Mouse (Mus musculus) brain, embryonic 14.5 days (tissue): ENCODE measurements around the gene Osbpl10. TPM values are rescaled to one million over a fixed set of nuclear protein-coding genes. Genes with fewer than 3 reads are reported as not detected.

Experiments used
- DNase-seq: peaks from one replicate; pipeline ENCODE4 v3.0.0-alpha.2; 2011; ENCODE audit warnings: low read depth
- CTCF ChIP-seq: fragments of 200-500 bp; IDR thresholded peaks from 2 replicates; pipeline ENCODE4 v1.5.1; 2012; ENCODE audit warnings: inconsistent platforms, mild to moderate bottlenecking, moderate library complexity, borderline replicate concordance; ENCODE audit not compliant: insufficient read depth, insufficient read length; ENCODE audit errors: extremely low read depth
- POLR2A ChIP-seq: fragments of 200-500 bp; IDR thresholded peaks from 2 replicates; pipeline ENCODE4 v1.6.1; 2012; ENCODE audit warnings: mild to moderate bottlenecking, inconsistent platforms, borderline replicate concordance; ENCODE audit not compliant: poor library complexity, insufficient read depth, insufficient read length, severe bottlenecking; ENCODE audit errors: extremely low read depth
- polyA plus RNA-seq: library from polyadenylated mRNA; depleted of rRNA; stranded (reverse); fragments of >200 nt; gene quantifications from 2 replicates; pipeline ENCODE4 v1.2.3, GENCODE M21; 2012

Osbpl10 gene
- polyA plus RNA-seq, 1 experiment, result 7.3 TPM

DNA sequence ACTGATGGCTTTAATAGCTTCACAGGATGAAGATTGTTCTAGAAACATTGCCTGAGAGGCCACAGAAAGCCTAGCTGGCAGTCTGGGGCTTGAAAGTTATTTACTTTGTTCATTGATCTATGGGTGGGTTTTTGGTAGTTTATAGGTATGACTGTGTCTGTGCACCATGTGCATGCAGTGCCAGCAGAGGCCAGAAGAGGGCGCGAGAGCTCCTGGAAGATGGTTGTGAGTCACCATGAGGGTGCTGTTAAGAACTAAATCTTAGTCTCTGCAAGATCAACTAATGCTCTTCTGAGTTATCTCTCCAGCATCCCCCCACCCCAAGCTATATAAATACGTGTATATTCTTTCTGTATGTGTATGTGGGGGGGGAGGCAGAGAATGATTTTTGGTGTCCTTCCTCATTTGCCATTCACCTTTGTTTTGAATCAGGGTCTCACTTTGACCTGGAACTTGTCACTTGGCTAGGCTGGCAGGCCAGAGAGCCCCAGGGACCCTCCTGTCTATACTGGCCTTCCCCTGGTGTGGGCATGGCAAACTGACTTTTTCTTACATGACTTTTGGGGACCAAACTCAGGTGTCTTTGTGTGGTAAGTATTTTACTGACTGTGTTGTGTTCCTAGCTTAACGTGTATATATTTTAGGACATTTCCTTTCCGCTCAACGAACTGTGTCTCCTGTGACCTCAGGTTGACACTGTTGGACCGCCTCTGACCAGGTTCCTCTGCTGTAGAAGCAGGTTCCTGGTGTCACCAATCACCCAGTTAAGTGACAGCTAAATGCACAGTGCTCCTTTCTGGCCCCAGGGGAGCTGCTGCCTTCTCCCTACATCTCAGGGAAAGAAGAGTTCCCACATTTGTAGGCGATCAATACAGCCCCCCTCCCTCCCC lies 65.8 kb downstream of the Osbpl10 start:
- no peak for TF ChIP-seq POLR2A
- peak; percentile 36; the same call in 1 of the 2 replicates for TF ChIP-seq CTCF
- no peak for DNase-seq

DNA sequence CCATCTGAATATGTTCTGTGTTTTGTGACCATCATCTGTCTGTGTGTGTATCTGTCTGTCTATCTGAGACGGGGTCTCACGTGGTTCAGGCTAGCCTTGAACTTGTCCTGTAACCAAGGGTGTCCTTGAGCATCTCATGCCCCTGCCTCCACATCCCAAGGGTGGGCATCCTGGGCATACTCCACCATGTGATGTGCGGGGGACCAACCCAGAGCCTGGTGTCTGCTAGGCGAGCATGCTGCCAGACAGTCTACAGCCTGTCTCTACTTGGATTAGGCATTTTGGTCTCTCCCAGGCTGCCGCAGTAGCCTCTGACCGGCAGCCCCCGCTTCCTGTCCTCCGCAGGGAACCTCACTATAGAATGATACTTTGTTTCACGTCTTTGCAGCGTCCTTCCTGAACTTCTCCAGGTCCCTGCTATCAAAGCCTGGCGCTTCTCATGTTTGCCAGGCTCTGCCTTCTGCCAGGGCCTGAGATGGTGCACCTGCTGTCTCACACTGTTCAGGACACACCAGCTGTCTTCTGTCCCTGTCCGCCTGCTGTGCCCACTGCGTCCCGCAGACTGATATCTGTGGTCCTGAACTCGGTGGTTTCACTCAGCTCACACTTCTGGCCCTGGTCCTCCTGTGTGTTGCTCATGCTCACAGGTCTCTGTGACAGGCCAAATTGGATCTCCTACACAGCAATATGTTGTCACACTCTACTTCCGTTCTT lies 66.9 kb downstream of the Osbpl10 start:
- DNase-seq, result peak; percentile 46
- TF ChIP-seq CTCF, result no peak
- TF ChIP-seq POLR2A, result no peak

DNA sequence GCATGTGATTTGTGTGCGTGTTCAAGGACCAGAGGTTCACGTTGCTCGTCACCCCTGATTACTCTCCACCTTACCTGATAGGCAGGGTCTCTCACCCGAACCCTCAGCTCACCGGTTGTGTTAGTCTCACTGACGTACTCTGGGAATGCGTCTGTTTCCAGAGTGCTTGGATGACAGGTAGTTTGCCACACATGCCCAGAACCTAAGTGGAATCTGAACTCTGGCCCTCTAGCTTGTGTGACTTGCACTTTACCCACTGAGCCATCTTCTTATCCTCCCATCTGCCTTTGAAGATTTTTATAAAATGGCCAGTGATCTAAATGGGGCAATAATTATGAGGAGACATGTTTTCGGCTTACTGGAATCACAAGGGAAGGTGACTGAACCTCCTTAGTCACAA lies 68.3 kb downstream of the Osbpl10 start:
- TF ChIP-seq POLR2A, result no peak
- no peak for TF ChIP-seq CTCF
- DNase-seq, result no peak

DNA sequence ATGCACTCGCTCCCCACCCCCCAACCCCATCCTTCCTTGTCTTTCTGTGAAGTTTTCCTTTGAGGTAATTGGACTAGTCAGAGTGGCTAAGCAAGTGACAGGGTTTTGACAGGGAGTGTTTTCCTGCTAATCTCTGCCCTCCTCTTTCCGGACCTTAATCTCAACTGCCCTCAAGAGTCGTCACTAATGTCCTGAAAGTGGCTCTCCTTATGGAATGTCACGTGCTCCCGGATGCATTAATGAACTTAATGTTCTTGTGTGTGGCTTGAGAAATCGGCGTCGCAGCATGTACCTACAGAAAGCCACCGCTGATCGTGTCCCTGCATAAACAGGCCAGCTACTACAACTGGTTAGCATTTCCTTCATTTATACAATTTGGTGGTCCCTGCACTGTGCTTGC lies 70.0 kb downstream of the Osbpl10 start:
- peak; percentile 39 for DNase-seq
- TF ChIP-seq POLR2A (no peak), CTCF (no peak)

DNA sequence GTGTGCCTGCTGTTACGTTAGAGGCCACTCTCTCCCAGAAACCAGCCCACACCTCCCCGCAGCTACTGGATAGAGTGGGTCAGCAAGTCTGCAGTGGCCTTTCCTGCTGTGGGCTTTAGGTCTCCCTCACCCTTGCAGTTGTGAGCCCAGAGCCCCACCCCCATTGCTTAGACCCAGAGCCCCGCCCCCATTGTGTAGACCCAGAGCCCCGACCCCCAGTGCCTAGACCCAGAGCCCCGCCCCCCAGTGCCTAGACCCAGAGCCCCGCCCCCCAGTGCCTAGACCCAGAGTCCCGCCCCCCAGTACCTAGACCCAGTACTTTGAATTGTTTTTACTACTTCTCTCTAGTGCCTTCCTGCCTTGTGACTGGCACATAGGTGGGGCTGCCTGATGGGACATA lies 70.5 kb downstream of the Osbpl10 start:
- TF ChIP-seq CTCF (no peak), POLR2A (no peak)
- DNase-seq, result no peak

DNA sequence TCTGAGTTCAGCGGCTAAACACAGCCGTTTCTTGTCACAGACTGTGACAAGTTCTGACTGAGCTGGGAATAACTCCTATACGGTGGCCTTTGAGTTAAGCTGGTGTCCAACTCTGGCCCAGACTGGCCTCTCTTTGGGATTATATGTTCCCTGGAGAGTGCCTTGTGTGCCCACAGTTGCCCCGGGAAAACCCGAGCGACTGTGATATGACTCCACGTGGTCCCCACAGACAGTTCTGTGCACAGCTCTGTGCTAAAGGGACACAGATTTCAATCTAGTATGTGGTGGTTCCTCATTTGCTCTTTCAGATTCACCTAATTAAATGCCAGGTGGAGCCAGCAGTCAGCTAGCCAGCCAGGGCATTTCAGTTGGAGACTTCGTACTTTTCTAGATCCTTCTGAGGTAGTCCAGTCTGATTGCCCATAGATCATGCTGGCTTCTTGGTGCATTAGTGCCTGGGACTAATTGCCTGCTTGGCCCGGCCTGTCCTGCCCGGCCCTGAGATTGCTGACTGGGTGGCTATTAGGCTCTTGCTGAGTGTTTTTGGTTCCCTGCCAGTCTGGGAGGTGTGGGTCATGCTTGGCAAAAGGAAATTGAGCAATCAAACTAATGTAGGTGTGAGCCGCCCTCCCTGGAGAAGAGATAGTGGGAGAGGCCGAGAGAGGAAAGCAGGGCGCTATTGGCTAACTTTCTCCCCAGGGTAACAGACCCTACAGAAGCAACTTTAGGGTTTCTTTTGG lies 71.8 kb downstream of the Osbpl10 start:
- TF ChIP-seq CTCF, result no peak
- TF ChIP-seq POLR2A, result no peak
- DNase-seq, result peak; percentile 39

DNA sequence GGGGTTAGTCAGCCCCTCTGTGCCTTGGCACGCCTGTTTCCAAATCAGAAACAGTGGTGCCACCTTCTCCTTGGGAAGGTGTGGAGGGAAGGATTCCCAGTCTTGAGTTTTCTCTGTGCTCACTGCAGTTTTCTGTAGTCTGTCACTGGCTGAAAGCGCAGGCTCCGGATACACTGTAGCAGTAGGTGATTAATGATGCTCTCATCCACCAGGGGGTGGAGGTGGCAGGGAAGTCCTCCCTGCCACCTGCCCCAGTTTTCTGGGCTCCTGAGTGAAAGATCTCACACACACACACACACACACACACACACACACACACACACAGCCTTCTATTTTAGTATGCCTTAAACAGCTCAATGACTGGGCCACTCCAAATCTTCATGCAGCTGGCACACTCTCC lies 73.6 kb downstream of the Osbpl10 start:
- no peak for DNase-seq
- TF ChIP-seq CTCF (no peak), POLR2A (no peak)

DNA sequence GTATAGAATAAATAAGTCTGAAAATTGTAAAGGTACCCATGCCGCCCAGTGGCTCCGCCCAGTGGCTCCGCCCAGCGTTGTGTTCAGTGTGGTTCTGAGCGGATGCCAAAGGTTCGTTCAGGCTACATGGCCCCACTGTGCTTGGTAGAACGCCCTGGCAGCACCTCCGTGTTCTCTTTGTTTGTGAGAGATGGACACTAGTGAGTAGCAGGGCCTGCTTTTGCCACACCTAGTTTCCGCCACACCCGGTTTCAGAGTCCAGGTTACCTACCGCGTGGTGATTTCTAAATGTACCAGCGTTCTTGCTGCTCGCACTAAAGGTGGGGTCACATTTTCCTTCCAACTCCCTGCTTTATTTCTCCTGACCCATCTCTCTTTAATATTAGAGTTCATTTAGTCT lies 75.4 kb downstream of the Osbpl10 start:
- TF ChIP-seq POLR2A (no peak), CTCF (no peak)
- DNase-seq, result no peak

DNA sequence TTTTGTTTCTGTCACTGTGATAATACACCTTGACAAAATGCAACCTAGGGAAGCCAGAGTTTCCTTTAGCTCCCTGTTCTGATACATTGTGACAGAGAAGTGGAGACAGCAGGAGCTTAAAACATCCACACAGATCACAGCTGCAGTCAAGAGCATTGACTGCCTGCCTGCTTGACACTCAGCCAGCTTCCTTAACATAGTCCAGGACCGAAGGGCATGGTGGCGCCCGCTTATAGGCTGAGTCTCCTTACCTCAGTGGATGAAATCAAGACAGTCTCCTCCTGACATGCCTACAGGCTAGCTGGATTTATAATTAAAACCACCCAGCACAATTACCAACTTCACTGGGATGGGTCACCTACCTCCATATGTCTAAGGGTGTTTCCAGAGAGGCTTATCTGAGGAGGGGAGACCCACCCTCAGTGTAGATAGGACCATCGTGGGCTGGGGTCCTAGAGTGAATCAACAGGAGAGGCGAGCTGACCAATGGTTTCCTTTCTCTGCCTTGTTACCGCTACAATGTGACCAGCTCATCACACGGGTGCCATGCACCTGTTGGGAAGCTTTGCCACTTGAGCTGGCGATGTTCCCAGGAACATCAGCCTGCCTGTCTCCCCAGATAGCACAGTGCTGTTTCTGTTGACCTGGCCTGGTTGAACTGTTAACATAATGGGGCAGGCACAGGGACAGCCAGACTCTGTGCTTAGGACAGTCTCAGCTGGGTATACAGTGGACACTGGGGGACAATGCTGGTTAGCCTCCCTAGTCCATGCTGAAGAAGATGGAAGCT lies 76.9 kb downstream of the Osbpl10 start:
- DNase-seq, result peak; percentile 48
- no peak for TF ChIP-seq CTCF
- no peak for TF ChIP-seq POLR2A

DNA sequence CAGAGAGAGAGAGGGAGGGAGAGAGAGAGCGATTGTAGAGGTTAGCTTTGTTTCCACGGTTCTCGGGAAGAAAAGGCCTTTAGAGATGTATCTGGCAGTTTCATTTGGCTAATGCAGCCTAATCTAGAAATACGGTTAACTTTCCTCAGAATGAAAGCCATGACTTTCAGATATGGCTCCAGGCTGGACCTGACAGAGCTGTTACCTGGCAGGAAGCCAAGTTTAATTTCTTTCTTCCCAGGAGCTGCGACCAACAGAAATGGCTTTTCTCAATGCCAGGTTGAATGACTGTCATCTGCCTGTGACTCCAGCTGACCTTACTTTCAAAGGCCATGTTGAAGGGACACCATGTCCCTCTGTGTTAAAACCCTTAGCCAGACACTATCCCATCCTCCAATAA lies 80.4 kb downstream of the Osbpl10 start:
- DNase-seq, result peak; percentile 68
- TF ChIP-seq CTCF, result no peak
- TF ChIP-seq POLR2A, result no peak
